Mouse (Mus musculus): ENCODE results near the gene Slc25a34.

GRCm38 (mm10) chr4:141656932-141657331 lies 33.3 kb upstream of the Slc25a34 start:
- no peak for TF ChIP-seq POLR2A (IDR thresholded peaks at IDR 0.05; ENCODE audit: borderline replicate concordance, extremely low read depth, low read depth, low read length)
- TF ChIP-seq CTCF (IDR thresholded peaks at IDR 0.05; ENCODE audit: insufficient read depth, low read length), result no peak
